Mouse (Mus musculus) megakaryocyte, embryonic 14.5 days (primary cell): Measurements from ENCODE around the gene Ltbp1.

Experiments used
- FLI1 ChIP-seq: IDR thresholded peaks from 2 replicates; pipeline ENCODE4 v1.6.1; 2012; ENCODE audit warnings: low read length, inconsistent platforms, mixed read lengths
- GATA1 ChIP-seq: IDR thresholded peaks from 3 replicates; pipeline ENCODE4 v1.6.1; 2012; ENCODE audit warnings: mixed read lengths, low read length, inconsistent platforms, borderline replicate concordance

DNA sequence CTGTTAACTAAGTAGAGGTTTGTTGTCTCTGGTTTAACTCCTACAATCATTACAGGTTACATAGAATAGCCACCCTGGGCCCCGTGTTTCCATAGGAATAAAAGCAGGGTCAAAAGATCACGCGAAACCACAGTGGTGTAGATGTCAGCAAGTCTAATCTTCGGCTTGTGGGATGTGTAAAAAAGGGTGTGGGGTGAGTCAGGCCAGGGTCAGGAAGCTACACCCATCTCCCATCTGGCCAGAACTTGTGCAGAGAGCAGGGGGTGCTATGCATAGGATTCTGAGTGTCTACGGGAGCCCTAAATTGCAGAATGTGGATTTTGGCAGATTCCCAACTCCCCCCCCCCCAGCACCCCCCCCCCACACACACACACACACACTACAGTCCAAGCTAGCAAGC is 432.8 kb downstream of the Ltbp1 start:
- TF ChIP-seq FLI1 (no peak), GATA1 (no peak)
